In the genomic region with DNA sequence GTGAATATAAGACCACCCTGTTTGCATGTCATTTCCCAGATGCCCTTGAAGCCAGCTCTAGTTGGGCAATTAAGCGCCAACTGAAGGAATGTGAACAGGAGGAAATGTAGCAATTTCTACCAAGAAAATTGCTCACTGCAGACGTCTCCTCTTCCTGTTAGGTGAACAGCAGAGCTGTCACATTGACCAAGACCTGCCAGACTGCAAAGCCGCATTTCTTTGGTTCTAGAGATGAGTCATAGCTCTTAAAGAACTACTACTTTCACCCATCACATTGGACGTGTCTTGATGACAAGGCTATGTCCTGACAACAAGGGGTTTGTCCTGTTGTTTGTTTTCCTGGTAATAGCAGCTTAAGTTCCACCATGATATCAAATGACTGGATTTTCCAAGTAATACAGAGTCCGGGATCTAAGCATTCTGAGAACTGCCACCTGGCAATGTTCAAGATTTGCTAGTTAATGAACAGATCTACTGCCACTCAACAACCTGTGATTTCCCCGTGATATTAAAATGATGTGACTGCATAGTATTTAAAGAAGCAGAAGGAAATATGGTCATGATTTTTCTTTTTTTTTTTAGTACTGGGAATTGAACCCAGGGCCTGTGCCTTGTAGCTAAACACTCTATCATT, we compare ENCODE assay signal across 19 mouse cellular contexts.
DNase-seq lines count a peak whose midpoint lies in the region; ATAC-seq and TF ChIP-seq lines count a peak whose summit lies in the region.
"Had no signal": no experiment of that assay in that cellular context is flagged by ENCODE, and none has a peak within 500 bp of the region (broad histone marks: within the 10 kb centered on the region; RNA-seq: fewer than 3 reads in every experiment).

No protein-coding gene starts in this region.

- no peaks in the 10 kb centered on the region for H3K4me1 ChIP-seq in kidney, embryonic 15.5 days
- H3K4me1 ChIP-seq: embryonic facial prominence, embryonic 12.5 days; neural tube, embryonic 15.5 days had no signal

- DNase-seq in kidney, adult 11 months, result peak; percentile 24
- peak; percentile 97 for DNase-seq in 416B (ENCODE audit: low read depth)
- DNase-seq in layer of hippocampus, adult 2 months (ENCODE audit: low spot score in 2 of 2), result no peak
- DNase-seq in adrenal gland, adult 18-20 months (ENCODE audit: low spot score in 2 of 2), result no peak
- no peak for DNase-seq in gastrocnemius, postnatal 25 days
- DNase-seq: B cell, adult 2 months; cerebellum, postnatal 36 days; forebrain, postnatal 0 days; gastrocnemius, adult 2 months; heart, adult 2 months; spleen, adult 18-20 months; thymus, postnatal 25 days had no signal

- H3K27ac ChIP-seq in kidney, embryonic 15.5 days, result no peak overlapping the region
- H3K27ac ChIP-seq in layer of hippocampus, adult 2 months, result no peak overlapping the region
- H3K27ac ChIP-seq: embryonic facial prominence, embryonic 12.5 days; gastrocnemius, adult 2 months; heart, adult 2 months; hindbrain, embryonic 14.5 days; neural tube, embryonic 15.5 days had no signal

- no peaks in the 10 kb centered on the region for H3K27me3 ChIP-seq in kidney, embryonic 15.5 days
- H3K27me3 ChIP-seq: embryonic facial prominence, embryonic 12.5 days; megakaryocyte, embryonic 14.5 days; neural tube, embryonic 15.5 days had no signal

- H3K4me2 ChIP-seq in kidney, embryonic 15.5 days, result no peak overlapping the region
- H3K4me2 ChIP-seq: embryonic facial prominence, embryonic 12.5 days; hindbrain, embryonic 14.5 days; neural tube, embryonic 15.5 days had no signal

- WGBS in kidney, embryonic 15.5 days, result 61% methylated on average over 6 of the region's 6 CpGs

- no peaks in the 10 kb centered on the region for H3K36me3 ChIP-seq in kidney, embryonic 15.5 days
- H3K36me3 ChIP-seq: embryonic facial prominence, embryonic 12.5 days; neural tube, embryonic 15.5 days had no signal

- H3K9ac ChIP-seq in kidney, embryonic 15.5 days, result no peak overlapping the region
- H3K9ac ChIP-seq: embryonic facial prominence, embryonic 12.5 days; forebrain, postnatal 0 days; hindbrain, embryonic 14.5 days; neural tube, embryonic 15.5 days had no signal

- H3K9me3 ChIP-seq in kidney, embryonic 15.5 days (replicated peaks), result no peaks in the 10 kb centered on the region
- H3K9me3 ChIP-seq: embryonic facial prominence, embryonic 12.5 days; megakaryocyte, embryonic 14.5 days; neural tube, embryonic 15.5 days had no signal

- ATAC-seq in kidney, embryonic 15.5 days (replicated peaks; ENCODE audit: low FRiP score), result no peak
- peak; percentile 96 for ATAC-seq in common myeloid progenitor, adult 5-6 weeks (replicated peaks; ENCODE audit: low read depth, poor library complexity, severe bottlenecking)
- peak; percentile 98 for ATAC-seq in megakaryocyte progenitor cell, adult 5-6 weeks (replicated peaks; ENCODE audit: poor library complexity)
- ATAC-seq: forebrain, postnatal 0 days had no signal

- no peak for TF ChIP-seq CTCF in layer of hippocampus, adult 2 months (conservative IDR thresholded peaks at IDR 0.05)

- no peak overlapping the region for H3K4me3 ChIP-seq in kidney, embryonic 15.5 days (replicated peaks)
- no peak overlapping the region for H3K4me3 ChIP-seq in layer of hippocampus, adult 2 months
- H3K4me3 ChIP-seq: embryonic facial prominence, embryonic 12.5 days; gastrocnemius, adult 2 months; heart, adult 2 months; megakaryocyte, embryonic 14.5 days; neural tube, embryonic 15.5 days had no signal

Comparison
In these comparisons a context has a peak if more than half of its experiments do, and no peak if none do; other contexts are left out.
1. DNase-seq: peak in kidney, adult 11 months (single experiment) and 416B (single experiment); none in layer of hippocampus, adult 2 months (0 of 2), adrenal gland, adult 18-20 months (0 of 2) and gastrocnemius, postnatal 25 days (single experiment).